15 mouse cellular contexts compared by ENCODE assay signal in genomic region chr14:122271104-122271746, GRCm38 (mm10).
A peak's percentile ranks its signal among the peaks of the same experiment; 100 is the strongest.
DNase-seq lines count a peak whose midpoint lies in the region; ATAC-seq lines count a peak whose summit lies in the region.
"Had no signal": no experiment of that assay in that cellular context is flagged by ENCODE, and none has a peak within 500 bp of the region (broad histone marks: within the 10 kb centered on the region; RNA-seq: fewer than 3 reads in every experiment).

No protein-coding gene starts in this region.

- ATAC-seq in neural tube, embryonic 11.5 days (ENCODE audit: insufficient read depth, low FRiP score, low TSS enrichment): peak; percentile 43; the same call in 1 of the 2 replicates
- peak; percentile 48; the same call in 1 of the 2 replicates for ATAC-seq in hindbrain, embryonic 16.5 days
- ATAC-seq: forebrain, embryonic 14.5 days; inflammation-experienced regulatory T-cells, adult 6 months had no signal

- no peak overlapping the region for H3K4me3 ChIP-seq in neural tube, embryonic 11.5 days (ENCODE audit: low read depth, low read length)
- no peak overlapping the region for H3K4me3 ChIP-seq in hindbrain, embryonic 16.5 days (ENCODE audit: low read length)
- H3K4me3 ChIP-seq: megakaryocyte, embryonic 14.5 days had no signal

- H3K4me1 ChIP-seq in neural tube, embryonic 11.5 days (ENCODE audit: control insufficient read depth, insufficient read depth, low read length): peaks cover 7% of the 10 kb centered on the region; the same call in 1 of the 2 replicates
- H3K4me1 ChIP-seq in hindbrain, embryonic 16.5 days (ENCODE audit: control insufficient read depth, insufficient read depth, low read depth, low read length): no peaks in the 10 kb centered on the region; the same call in 1 of the 2 replicates
- H3K4me1 ChIP-seq: megakaryocyte, embryonic 14.5 days had no signal

- no peaks in the 10 kb centered on the region for H3K27me3 ChIP-seq in neural tube, embryonic 11.5 days (ENCODE audit: control insufficient read depth, insufficient read depth, low read length)
- peaks cover 6% of the 10 kb centered on the region for H3K27me3 ChIP-seq in hindbrain, embryonic 16.5 days (replicated peaks; ENCODE audit: control insufficient read depth, insufficient read depth, low read length)

- H3K36me3 ChIP-seq in neural tube, embryonic 11.5 days (ENCODE audit: control insufficient read depth, insufficient read depth, low read length): no peaks in the 10 kb centered on the region
- H3K36me3 ChIP-seq in hindbrain, embryonic 16.5 days (ENCODE audit: control insufficient read depth, insufficient read depth, low read length): no peaks in the 10 kb centered on the region

- no peak overlapping the region for H3K9ac ChIP-seq in neural tube, embryonic 11.5 days (ENCODE audit: low read length)
- H3K9ac ChIP-seq in hindbrain, embryonic 16.5 days (ENCODE audit: low read depth, low read length): no peak overlapping the region

- 21% methylated on average over 14 of the region's 14 CpGs for WGBS in neural tube, embryonic 11.5 days
- WGBS in hindbrain, embryonic 16.5 days: 23% methylated on average over 14 of the region's 14 CpGs

- DNase-seq in embryo, embryonic 9.5 days (ENCODE audit: extremely low spot score): peak; percentile 42
- no peak for DNase-seq in embryo, embryonic 11 days
- DNase-seq in neural tube, embryonic 11.5 days (ENCODE audit: low spot score): no peak
- DNase-seq in neural tube, embryonic 10.5 days (ENCODE audit: extremely low spot score, low spot score): no peak
- DNase-seq in thymus, postnatal 0 days (ENCODE audit: low spot score): no peak
- DNase-seq in adrenal gland, adult 2 months: no peak
- DNase-seq in left cerebral cortex, adult 9 months (ENCODE audit: low spot score in 2 of 2): no peak
- DNase-seq: gastrocnemius, postnatal 14 days; kidney, postnatal 10 days; lung, adult 2 months; right cerebral cortex, postnatal 25 days had no signal

- H3K4me2 ChIP-seq in neural tube, embryonic 11.5 days (ENCODE audit: low read depth): no peak overlapping the region
- H3K4me2 ChIP-seq in hindbrain, embryonic 16.5 days (ENCODE audit: low read length): peak overlapping the region; percentile 3; the same call in 1 of the 2 replicates

- no peaks in the 10 kb centered on the region for H3K9me3 ChIP-seq in neural tube, embryonic 11.5 days (ENCODE audit: control insufficient read depth, low read length)
- no peaks in the 10 kb centered on the region for H3K9me3 ChIP-seq in hindbrain, embryonic 16.5 days (ENCODE audit: control insufficient read depth, low read length)

- H3K27ac ChIP-seq in neural tube, embryonic 11.5 days (ENCODE audit: low read depth, low read length): no peak overlapping the region
- no peak overlapping the region for H3K27ac ChIP-seq in hindbrain, embryonic 16.5 days (ENCODE audit: low read depth, low read length)
